Mouse (Mus musculus): Measurements from ENCODE around the gene Cand2. TPM values are rescaled to one million over a fixed set of nuclear protein-coding genes. Genes with fewer than 3 reads are reported as not detected.

Gene Cand2
- total RNA-seq, 4 experiments from 2014 or later = 3.2 to 3.4 (median 3.2) TPM

DNA sequence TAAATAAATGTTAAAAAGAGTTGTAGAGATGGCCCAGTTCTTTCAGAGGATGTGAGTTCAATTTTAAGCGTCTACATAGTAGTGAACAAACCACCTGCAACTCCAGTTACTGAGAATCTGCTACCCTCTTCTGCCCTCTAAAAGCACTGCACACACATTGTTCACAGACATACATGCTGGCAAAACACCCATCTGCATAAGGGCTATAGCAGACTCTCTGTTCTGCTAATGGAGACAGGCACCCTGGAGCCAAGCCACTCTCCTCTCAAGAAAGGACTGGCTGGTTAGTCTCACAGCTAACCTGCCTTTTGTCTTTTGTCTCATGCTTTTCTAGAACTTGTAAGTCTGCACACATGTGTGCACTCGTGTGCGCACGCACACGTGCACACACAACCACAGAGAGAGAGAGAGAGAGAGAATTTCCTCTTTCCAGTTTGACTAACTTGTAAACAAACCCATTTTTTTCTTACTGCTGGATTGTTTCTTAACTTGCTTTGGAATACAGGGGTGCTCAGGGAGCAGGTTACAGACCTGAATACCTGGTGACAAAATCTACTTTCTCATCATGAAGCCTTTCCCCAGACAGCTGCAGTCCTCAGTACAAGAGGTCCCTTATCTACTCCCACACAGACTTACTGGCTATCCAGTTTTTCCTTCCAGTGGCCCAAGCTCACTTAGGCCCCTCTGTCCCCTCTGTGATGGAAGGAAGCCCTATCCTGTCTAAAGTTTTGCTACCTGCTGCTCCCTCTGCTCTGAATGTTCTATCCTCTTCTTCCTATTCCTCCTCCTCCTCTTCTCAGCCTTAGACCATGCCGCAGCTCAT is 56.7 kb downstream of the Cand2 start:
- DNase-seq (ENCODE audit: low spot score in 2 of 2) = no peak

- no peak for DNase-seq (ENCODE audit: low spot score in 2 of 2)
These were observed 58.0 kb downstream of the Cand2 start for GRCm38 (mm10) chr6:115832152-115832850.

DNA sequence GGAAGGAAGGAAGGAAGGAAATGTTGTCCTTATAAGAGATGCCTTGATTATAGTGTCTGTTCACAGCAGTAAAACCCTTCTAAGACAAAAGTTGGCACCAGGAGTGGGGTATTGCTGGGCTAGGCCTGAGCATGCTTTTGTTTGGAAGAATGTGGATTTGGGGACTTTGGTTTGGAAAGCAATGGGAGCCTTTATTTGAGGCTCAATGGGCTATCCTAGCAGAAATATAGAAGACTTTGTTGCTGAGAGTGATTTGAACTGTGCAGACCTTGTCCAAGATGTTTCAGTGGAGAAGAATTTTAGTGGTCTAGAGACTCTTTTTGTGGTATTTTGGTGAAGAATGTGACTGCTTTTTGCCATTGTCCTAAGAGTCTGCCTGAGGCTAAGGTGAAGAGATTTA is 59.5 kb downstream of the Cand2 start:
- no peak for DNase-seq (ENCODE audit: low spot score in 2 of 2)

GRCm38 (mm10) chr6:115838161-115838597 is 63.8 kb downstream of the Cand2 start, which contains the start of gene Efcab12:
Gene Efcab12 (minus strand): TSS chr6:115838412.
- DNase-seq (ENCODE audit: low spot score in 2 of 2) = peak; percentile 46 to 86

DNA sequence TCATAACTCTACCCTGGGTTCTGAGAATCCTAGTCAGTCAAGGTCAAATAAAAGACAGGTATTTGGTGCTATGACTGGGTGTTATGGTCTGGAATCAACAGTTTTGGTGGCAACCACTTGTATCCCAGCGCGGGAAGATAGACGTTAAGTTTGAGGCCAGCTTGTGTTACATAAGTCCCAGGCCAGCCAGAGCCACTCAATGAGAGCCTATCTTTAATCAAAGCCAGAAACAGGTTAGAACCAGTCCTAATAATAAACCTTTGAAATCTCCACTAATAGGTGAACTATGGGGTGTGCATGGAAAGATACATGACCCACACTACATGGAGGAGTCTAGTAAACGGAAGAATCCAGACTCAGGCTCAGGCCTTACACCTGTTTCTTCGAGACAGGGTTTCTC is 64.4 kb downstream of the Cand2 start:
- DNase-seq (ENCODE audit: low spot score in 2 of 2) = no peak

DNA sequence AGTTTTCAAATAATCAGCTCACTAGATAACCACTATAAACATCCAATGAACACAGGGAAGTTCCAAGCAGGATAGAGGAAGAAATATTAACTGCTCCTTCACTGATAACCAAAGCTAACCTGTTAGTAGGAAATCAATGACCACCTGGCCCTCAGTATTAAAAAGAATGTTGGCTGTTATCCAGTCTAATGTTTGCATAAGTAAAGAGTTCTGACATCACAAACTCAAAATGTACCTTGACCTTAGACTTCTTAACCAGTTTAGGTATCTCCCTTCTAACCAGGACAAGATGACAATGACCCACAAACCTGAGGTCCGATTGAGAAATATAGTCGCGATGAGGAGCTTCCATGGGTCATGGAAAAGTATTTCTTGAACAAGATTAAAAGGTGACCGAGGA is 70.7 kb downstream of the Cand2 start:
- no peak for DNase-seq (ENCODE audit: low spot score in 2 of 2)

- DNase-seq (ENCODE audit: low spot score in 2 of 2) = peak in 1 of 2 experiments; percentile 43
These were observed 72.5 kb downstream of the Cand2 start for GRCm38 (mm10) chr6:115846640-115847411.

- no peak for DNase-seq (ENCODE audit: low spot score in 2 of 2)
These were observed 74.4 kb downstream of the Cand2 start for GRCm38 (mm10) chr6:115848598-115849304.

DNA sequence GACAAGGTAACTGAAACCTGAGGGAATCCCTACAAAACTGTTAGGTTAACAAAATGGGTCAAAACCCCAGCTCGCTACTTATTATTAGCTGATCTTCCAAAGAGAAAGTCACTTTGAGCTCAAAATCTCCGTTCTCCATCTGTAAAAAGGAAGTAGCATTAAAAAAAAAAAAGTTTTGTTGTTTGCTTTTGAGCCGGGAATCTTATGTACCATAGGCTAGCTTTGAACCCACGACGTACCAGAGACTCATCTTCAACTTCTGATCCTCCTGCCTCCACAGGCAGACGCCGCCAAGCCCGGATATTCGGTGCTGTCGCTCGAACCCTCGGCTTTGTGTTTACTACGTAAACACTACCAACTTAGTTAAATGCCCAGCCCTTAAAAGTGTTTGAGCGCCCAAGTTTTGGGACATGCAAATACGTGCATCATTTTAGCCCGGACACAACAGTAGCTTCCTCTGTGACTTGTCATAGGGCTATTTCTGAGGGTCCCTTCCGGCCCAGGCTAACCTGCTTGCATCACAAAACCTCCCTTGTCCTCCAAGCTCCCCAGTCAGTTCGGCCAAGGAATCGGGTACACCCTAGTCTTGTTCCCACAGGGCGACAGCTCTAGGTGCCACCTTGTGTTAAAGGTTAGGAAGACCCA is 78.2 kb downstream of the Cand2 start:
- DNase-seq (ENCODE audit: low spot score in 2 of 2) = no peak

GRCm38 (mm10) chr6:115853091-115853813 is 78.9 kb downstream of the Cand2 start, which contains the start of the genes Mbd4 and Ift122:
Gene Mbd4 (minus strand): TSS chr6:115853371.
Gene Ift122 (plus strand): TSS chr6:115853470.
- peak; percentile 90 to 99 for DNase-seq (ENCODE audit: low spot score in 2 of 2)

DNA sequence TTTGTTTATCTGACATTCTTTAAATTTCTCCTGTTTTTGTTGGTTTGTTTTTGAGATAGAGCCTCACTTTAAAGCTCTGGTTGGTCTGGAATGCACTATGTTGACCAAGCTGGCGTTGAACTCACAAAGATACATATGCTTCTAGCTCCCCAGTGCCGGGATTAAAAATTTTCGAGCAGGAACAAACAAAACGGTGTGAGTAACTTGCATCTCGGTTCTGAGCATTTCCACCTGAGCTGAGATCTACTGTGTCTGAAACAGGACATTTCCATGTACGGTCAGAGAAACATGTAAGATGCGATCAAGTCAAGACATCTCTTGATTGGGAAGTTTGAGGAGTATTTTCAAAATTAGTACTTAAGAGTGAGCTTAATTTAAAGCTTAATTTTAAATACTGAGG is 79.6 kb downstream of the Cand2 start:
- no peak for DNase-seq (ENCODE audit: low spot score in 2 of 2)

DNA sequence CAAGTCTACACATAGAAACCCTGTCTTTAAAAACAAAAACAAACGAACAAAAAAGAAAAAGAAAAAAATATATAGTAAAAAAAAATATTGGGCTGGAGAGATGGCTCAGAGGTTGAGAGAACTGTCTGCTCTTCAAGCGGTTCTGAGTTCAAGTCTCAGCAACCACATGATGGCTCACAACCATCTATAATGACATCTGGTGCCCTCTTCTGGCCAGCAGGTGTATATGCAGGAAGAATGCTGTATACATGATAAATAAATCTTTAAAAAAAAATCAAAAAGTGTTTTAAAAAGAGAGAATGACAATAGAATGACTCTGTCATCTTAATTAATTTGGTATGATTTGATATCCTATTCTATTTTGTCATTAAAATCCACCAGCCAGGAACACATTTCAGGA is 80.1 kb downstream of the Cand2 start:
- DNase-seq (ENCODE audit: low spot score in 2 of 2) = no peak

Small RNA genes within 50 kb of the gene (microRNA-seq; reads per million reads assigned to microRNA genes)
- 0 reads per million in 2 experiments for gene Mir7660

Other genes with a start within 250 kb of the Cand2 start
- 10 to 100 TPM; 21.1 to 27.7 (median 26.1) TPM for gene Tsen2, start 229.9 kb upstream of the Cand2 start, total RNA-seq (2022)
- gene Mkrn2os, start 182.0 kb upstream of the Cand2 start, total RNA-seq (2022) = not detected
- 10 to 100 TPM; 31.4 to 40.9 (median 38.4) TPM for gene Mkrn2, start 172.6 kb upstream of the Cand2 start, total RNA-seq (2022)
- gene Raf1, start 97.9 kb upstream of the Cand2 start, total RNA-seq (2022) = 10 to 100 TPM; 73.9 to 78.0 (median 76.5) TPM
- 1 to 10 TPM in 3 of 4 experiments, under 1 TPM in 1; 0.57 to 1.8 (median 1.6) TPM for gene Tmem40, start 12.1 kb upstream of the Cand2 start, total RNA-seq (2022)
- gene Rpl32, start 34.2 kb downstream of the Cand2 start, total RNA-seq (2022) = 100 to 1,000 TPM; 503 to 593 (median 546) TPM
- gene Efcab12, start 63.9 kb downstream of the Cand2 start, total RNA-seq (2022) = 1 to 10 TPM; 4.3 to 5.4 (median 4.7) TPM
- 1 to 10 TPM; 7.8 to 9.4 (median 8.1) TPM for gene Mbd4, start 78.8 kb downstream of the Cand2 start, total RNA-seq (2022)
- gene Ift122, start 78.9 kb downstream of the Cand2 start, total RNA-seq (2022) = 10 to 100 TPM; 27.1 to 30.5 (median 27.7) TPM
- gene Rho, start 157.2 kb downstream of the Cand2 start, total RNA-seq (2022) = under 1 TPM; 0.07 to 0.59 (median 0.24) TPM
- not detected for gene H1foo, start 170.4 kb downstream of the Cand2 start, total RNA-seq (2022)
- gene Plxnd1, start 220.5 kb downstream of the Cand2 start, total RNA-seq (2022) = 100 to 1,000 TPM in 1 of 4 experiments, 10 to 100 TPM in 3; 91.7 to 106 (median 98.0) TPM